Mouse (Mus musculus) neural tube, embryonic 11.5 days (tissue): ENCODE results near the gene Sptssa. TPM values are rescaled to one million over a fixed set of nuclear protein-coding genes. Genes with fewer than 3 reads are reported as not detected.

ENCODE experiments used
- ATAC-seq: fragments of 200-750 bp; cut with Nextera tagmentation; 2 replicates; pipeline ENCODE4 v1.8.0; 2017; ENCODE audit warnings: moderate number of reproducible peaks, mild to moderate bottlenecking, moderate TSS enrichment, moderate library complexity; ENCODE audit not compliant: insufficient read depth, low FRiP score, low TSS enrichment
- DNase-seq: peaks from one replicate; pipeline ENCODE4 v3.0.0-alpha.2; 2015; ENCODE audit warnings: low spot score
- H3K27ac ChIP-seq: fragments of 300-500 bp; sonication (generic); 2 replicates; pipeline ENCODE4 v1.5.1; 2014; ENCODE audit warnings: low read depth, mild to moderate bottlenecking, low read length
- H3K27me3 ChIP-seq: fragments of 300-500 bp; sonication (generic); 2 replicates; pipeline ENCODE4 v1.6.1; 2014; ENCODE audit warnings: mild to moderate bottlenecking, low read length, mixed read lengths; ENCODE audit not compliant: control insufficient read depth, insufficient read depth
- H3K36me3 ChIP-seq: fragments of 300-500 bp; sonication (generic); 2 replicates; pipeline ENCODE4 v1.6.1; 2014; ENCODE audit warnings: mild to moderate bottlenecking, low read length, moderate library complexity, mixed read lengths; ENCODE audit not compliant: control insufficient read depth, insufficient read depth
- H3K4me1 ChIP-seq: fragments of 300-500 bp; sonication (generic); 2 replicates; pipeline ENCODE4 v1.6.1; 2014; ENCODE audit warnings: low read length, mixed read lengths; ENCODE audit not compliant: control insufficient read depth, insufficient read depth
- H3K4me2 ChIP-seq: fragments of 300-500 bp; sonication (generic); 2 replicates; pipeline ENCODE4 v1.6.1; 2014; ENCODE audit warnings: low read depth, mild to moderate bottlenecking, moderate library complexity
- H3K4me3 ChIP-seq: fragments of 300-500 bp; sonication (generic); 2 replicates; pipeline ENCODE4 v1.5.1; 2014; ENCODE audit warnings: low read depth, low read length
- H3K9ac ChIP-seq: fragments of 300-500 bp; sonication (generic); 2 replicates; pipeline ENCODE4 v1.6.1; 2014; ENCODE audit warnings: mild to moderate bottlenecking, low read length
- H3K9me3 ChIP-seq: fragments of 300-500 bp; sonication (generic); 2 replicates; pipeline ENCODE4 v1.6.1; 2016; ENCODE audit warnings: low read length; ENCODE audit not compliant: control insufficient read depth
- WGBS: fragments of 180-500 bp; shearing (Covaris S2); extraction: QIAGEN DNeasy Blood & Tissue Kit; methylation state at CpG from one replicate; pipeline ENCODE4 v1.1.7; 2014; 5-methylcytosine and 5-hydroxymethylcytosine counted together
- microRNA counts: library from miRNA; unstranded; fragments of <30 nt; microRNA quantifications from one replicate; lab custom pipeline; 2015
- microRNA-seq: library from miRNA; unstranded; fragments of <30 nt; microRNA quantifications from one replicate; pipeline ENCODE4, GENCODE M21; 2016
- polyA plus RNA-seq: library from polyadenylated mRNA; unstranded; fragments of >200 nt; fragmentation: Nextera tagmentation; extraction: Ambion mirVana; gene quantifications from 2 replicates; pipeline ENCODE4 v1.2.1, GENCODE M21; 2014

Gene Sptssa
- polyA plus RNA-seq, 1 experiment from 2014 or later = 190 TPM

- Histone ChIP-seq H3K36me3 (no peaks in the 10 kb centered on the region), H3K4me1 (no peaks in the 10 kb centered on the region), H3K4me2 (no peak overlapping the region), H3K9ac (no peak overlapping the region), H3K4me3 (no peak overlapping the region), H3K9me3 (no peaks in the 10 kb centered on the region), H3K27ac (no peak overlapping the region), H3K27me3 (no peaks in the 10 kb centered on the region)
- ATAC-seq (no peak), DNase-seq (no peak)
- whole genome bisulfite sequencing = 86% methylated on average over 6 of the region's 6 CpGs
These were observed 47.4 kb downstream of the Sptssa start for GRCm38 (mm10) chr12:54608988-54609387.

GRCm38 (mm10) chr12:54605203-54605602 lies 51.2 kb downstream of the Sptssa start:
- Histone ChIP-seq H3K9ac (no peak overlapping the region), H3K36me3 (no peaks in the 10 kb centered on the region), H3K4me3 (no peak overlapping the region), H3K27ac (no peak overlapping the region), H3K27me3 (no peaks in the 10 kb centered on the region), H3K4me2 (no peak overlapping the region), H3K9me3 (no peaks in the 10 kb centered on the region), H3K4me1 (no peaks in the 10 kb centered on the region)
- DNase-seq (no peak), ATAC-seq (no peak)
- 79% methylated on average over 3 of the region's 3 CpGs for WGBS

GRCm38 (mm10) chr12:54603542-54604167 lies 52.7 kb downstream of the Sptssa start:
- Histone ChIP-seq H3K9ac (no peak overlapping the region), H3K36me3 (no peaks in the 10 kb centered on the region), H3K9me3 (no peaks in the 10 kb centered on the region), H3K4me3 (no peak overlapping the region), H3K4me1 (no peaks in the 10 kb centered on the region), H3K27ac (no peak overlapping the region), H3K4me2 (no peak overlapping the region), H3K27me3 (no peaks in the 10 kb centered on the region)
- DNase-seq (no peak), ATAC-seq (no peak)
- 88% methylated on average over 8 of the region's 9 CpGs for WGBS

GRCm38 (mm10) chr12:54600482-54600881 lies 55.9 kb downstream of the Sptssa start:
- Histone ChIP-seq H3K4me2 (no peak overlapping the region), H3K9ac (no peak overlapping the region), H3K36me3 (no peaks in the 10 kb centered on the region), H3K4me3 (no peak overlapping the region), H3K9me3 (no peaks in the 10 kb centered on the region), H3K4me1 (no peaks in the 10 kb centered on the region), H3K27ac (no peak overlapping the region), H3K27me3 (no peaks in the 10 kb centered on the region)
- 93% methylated on average over 4 of the region's 4 CpGs for WGBS
- ATAC-seq (no peak), DNase-seq (no peak)

- Histone ChIP-seq H3K36me3 (no peaks in the 10 kb centered on the region), H3K4me3 (no peak overlapping the region), H3K27me3 (no peaks in the 10 kb centered on the region), H3K9ac (no peak overlapping the region), H3K9me3 (no peaks in the 10 kb centered on the region), H3K4me1 (no peaks in the 10 kb centered on the region), H3K27ac (no peak overlapping the region), H3K4me2 (no peak overlapping the region)
- WGBS = 98% methylated on average over 3 of the region's 3 CpGs
- ATAC-seq (no peak), DNase-seq (no peak)
These were observed 58.0 kb downstream of the Sptssa start for GRCm38 (mm10) chr12:54598358-54598757.

GRCm38 (mm10) chr12:54596715-54597114 lies 59.7 kb downstream of the Sptssa start:
- WGBS = 85% methylated on average over 4 of the region's 4 CpGs
- Histone ChIP-seq H3K4me1 (no peaks in the 10 kb centered on the region), H3K9ac (no peak overlapping the region), H3K9me3 (no peaks in the 10 kb centered on the region), H3K27me3 (no peaks in the 10 kb centered on the region), H3K4me3 (no peak overlapping the region), H3K36me3 (no peaks in the 10 kb centered on the region), H3K4me2 (no peak overlapping the region), H3K27ac (no peak overlapping the region)
- DNase-seq = no peak
- no peak for ATAC-seq

MicroRNAs within 50 kb of the gene (microRNA counts, 519-probe panel; counts per million panel counts)
- 171 counts per million, percentile 57 among the panel's probes with 10 or more counts for microRNA mmu-miR-1892 (lab: Ali Mortazavi, UCI)

Small RNA genes lying within 50 kb of the gene (microRNA-seq; reads per million reads assigned to microRNA genes)
- not detected for gene Mir1892

Other genes starting within 250 kb of the Sptssa start
- gene Eapp, start 39.3 kb upstream of the Sptssa start, polyA plus RNA-seq = 77.0 and 80.1 TPM in 2 replicates
- 218 and 226 TPM in 2 replicates for gene Snx6, start 139.1 kb upstream of the Sptssa start, polyA plus RNA-seq
- 340 and 360 TPM in 2 replicates for gene Cfl2, start 206.3 kb upstream of the Sptssa start, polyA plus RNA-seq